Comparison of ENCODE assay signal across 14 mouse cellular contexts in genomic region chr6:146664116-146664515, GRCm38 (mm10). TPM values are rescaled to one million over a fixed set of nuclear protein-coding genes. Genes with fewer than 3 reads are reported as not detected.
DNase-seq lines count a peak whose midpoint lies in the region; ATAC-seq and TF ChIP-seq lines count a peak whose summit lies in the region.
"Had no signal": no experiment of that assay in that cellular context is flagged by ENCODE, and none has a peak within 500 bp of the region (broad histone marks: within the 10 kb centered on the region; RNA-seq: fewer than 3 reads in every experiment).

No protein-coding gene starts in this region.

- H3K27ac ChIP-seq in thymus, adult 2 months (ENCODE audit: control insufficient read depth, insufficient read depth, low read length): no peak overlapping the region
- no peak overlapping the region for H3K27ac ChIP-seq in layer of hippocampus, adult 2 months
- H3K27ac ChIP-seq: embryonic facial prominence, embryonic 12.5 days; forebrain, embryonic 12.5 days; hindbrain, embryonic 15.5 days had no signal

- TF ChIP-seq CTCF in thymus, adult 2 months (IDR thresholded peaks at IDR 0.05; ENCODE audit: borderline replicate concordance, control insufficient read depth, extremely low read depth, insufficient read depth, low read length, poor library complexity): no peak
- TF ChIP-seq CTCF in layer of hippocampus, adult 2 months (conservative IDR thresholded peaks at IDR 0.05): no peak

- no peak overlapping the region for H3K4me3 ChIP-seq in thymus, adult 2 months (ENCODE audit: control insufficient read depth, insufficient read depth, low read length)
- no peak overlapping the region for H3K4me3 ChIP-seq in layer of hippocampus, adult 2 months
- H3K4me3 ChIP-seq: embryonic facial prominence, embryonic 12.5 days; forebrain, embryonic 12.5 days; hindbrain, embryonic 15.5 days; myocyte had no signal

- H3K4me1 ChIP-seq in thymus, adult 2 months (replicated peaks; ENCODE audit: control insufficient read depth, insufficient read depth, low read length): peaks cover 3% of the 10 kb centered on the region; the same call in 1 of the 2 replicates
- H3K4me1 ChIP-seq: embryonic facial prominence, embryonic 12.5 days; forebrain, embryonic 12.5 days; hindbrain, embryonic 15.5 days had no signal

- H3K27me3 ChIP-seq in thymus, adult 2 months (ENCODE audit: control insufficient read depth, insufficient read depth, low read length): no peaks in the 10 kb centered on the region
- H3K27me3 ChIP-seq: embryonic facial prominence, embryonic 12.5 days; forebrain, embryonic 12.5 days; hindbrain, embryonic 15.5 days had no signal

- no peak for DNase-seq in frontal cortex, postnatal 25 days (ENCODE audit: low spot score in 2 of 2)
- DNase-seq in thymus, postnatal 4 days: peak; percentile 1
- no peak for DNase-seq in thymus, adult 2 months
- peak; percentile 62 for DNase-seq in heart, postnatal 4 days
- DNase-seq in layer of hippocampus, adult 2 months (ENCODE audit: low spot score in 2 of 2): no peak
- no peak for DNase-seq in gastrocnemius, postnatal 25 days
- DNase-seq: cerebellum, adult 8-10 months; lung, adult 18-20 months had no signal

- WGBS in thymus, adult 2 months: 89% methylated on average over 5 of the region's 5 CpGs

- ATAC-seq in frontal cortex, adult (ENCODE audit: low TSS enrichment): peak; percentile 48; the same call in 1 of the 2 replicates
- ATAC-seq in megakaryocyte, adult 5-6 weeks (ENCODE audit: poor library complexity, severe bottlenecking): no peak

- no peaks in the 10 kb centered on the region for H3K36me3 ChIP-seq in thymus, adult 2 months (ENCODE audit: control insufficient read depth, insufficient read depth, low read length)
- H3K36me3 ChIP-seq: embryonic facial prominence, embryonic 12.5 days; forebrain, embryonic 12.5 days; hindbrain, embryonic 15.5 days had no signal

- no peak for TF ChIP-seq POLR2A in thymus, adult 2 months (IDR thresholded peaks at IDR 0.05; ENCODE audit: control insufficient read depth, extremely low read depth, insufficient read depth, low read length, poor library complexity)

RNA-seq across cellular contexts. Expression of gene Tm7sf3, which starts 21.5 kb away (rescaled TPM):
- 8.4 and 9.6 TPM in 2 replicates for polyA plus RNA-seq in thymus, adult 2 months (2012; rRNA removed)
- 10 to 100 TPM; 25.4 to 25.5 TPM for total RNA-seq in heart, postnatal 4 days (2021)
- 10 to 100 TPM; 40.3 to 43.3 TPM for total RNA-seq in layer of hippocampus, adult 2 months (2021)
- 27.8 and 31.6 TPM in 2 replicates for total RNA-seq in megakaryocyte, adult 5-6 weeks (2015)
- total RNA-seq in megakaryocyte, adult 5-6 weeks (2017): 40.3 and 40.4 TPM in 2 replicates
- total RNA-seq in gastrocnemius, postnatal 25 days (2021): 1 to 10 TPM; 7.3 to 9.5 TPM

RNA-seq across cellular contexts. Expression of gene Med21, which starts 21.8 kb away (rescaled TPM):
- polyA plus RNA-seq in thymus, adult 2 months (2012; rRNA removed): 35.4 and 38.8 TPM in 2 replicates
- total RNA-seq in heart, postnatal 4 days (2021): 10 to 100 TPM; 64.0 to 67.8 TPM
- total RNA-seq in layer of hippocampus, adult 2 months (2021): 10 to 100 TPM; 42.8 to 44.7 TPM
- total RNA-seq in megakaryocyte, adult 5-6 weeks (2015): 96.7 and 109 TPM in 2 replicates
- total RNA-seq in megakaryocyte, adult 5-6 weeks (2017): 76.2 and 82.8 TPM in 2 replicates
- total RNA-seq in gastrocnemius, postnatal 25 days (2021): 10 to 100 TPM; 37.6 to 37.7 TPM

Comparison
In these comparisons a context has a peak if more than half of its experiments do, and no peak if none do; other contexts are left out.
1. DNase-seq: peak in thymus, postnatal 4 days (single experiment) and heart, postnatal 4 days (single experiment); none in frontal cortex, postnatal 25 days (0 of 2), thymus, adult 2 months (single experiment), layer of hippocampus, adult 2 months (0 of 2) and gastrocnemius, postnatal 25 days (single experiment).